Mouse (Mus musculus) heart, postnatal 36 days (tissue): Measurements from ENCODE around the gene Traf1. TPM values are rescaled to one million over a fixed set of nuclear protein-coding genes. Genes with fewer than 3 reads are reported as not detected.

Source experiments
- DNase-seq, 2 experiments: peaks; one replicate each; pipeline ENCODE4 v3.0.0; 2021 to 2022
- intact Hi-C: fragments of 180-260 bp; cut with DNase I; formaldehyde crosslinking; loops from one replicate; pipeline ENCODE4 v1.15.1; 2025
- total RNA-seq, 2 experiments: library from RNA; stranded (reverse); gene quantifications; 2 replicates each; pipeline ENCODE4 v1.2.3; 2021

Traf1 gene
- total RNA-seq, 2 experiments from 2014 or later = 1.00 to 1.8 TPM

GRCm38 (mm10) chr2:34906861-34907604 is 54.5 kb downstream of the Traf1 start:
- intact Hi-C loops = loop anchor here (2.0 kb wide), 1 partner anchor 36 kb away; no protein-coding TSS in a partner anchor
- DNase-seq = peak; percentile 60 to 63

DNA sequence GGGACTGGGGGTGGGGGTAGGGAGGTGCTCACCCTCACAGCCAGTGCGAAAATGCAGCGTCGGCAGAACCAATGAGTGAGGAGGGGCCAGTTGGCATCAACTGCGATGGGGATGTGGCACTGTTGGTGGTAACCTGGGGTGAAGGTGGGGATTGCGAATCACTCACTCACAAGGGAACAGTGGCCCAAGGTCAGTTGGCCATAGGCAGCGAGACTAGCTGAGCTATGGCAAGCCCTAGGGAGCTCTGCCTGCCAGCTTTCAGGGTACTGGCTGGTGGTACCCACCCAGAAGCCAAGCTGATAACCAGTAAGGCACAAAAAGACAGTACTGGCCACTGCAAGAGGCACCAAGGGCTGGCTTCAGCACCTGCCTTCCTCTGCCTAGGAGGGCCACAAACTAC is 55.1 kb downstream of the Traf1 start:
- no peak for DNase-seq
- intact Hi-C loops = loop anchor here (2.0 kb wide), 1 partner anchor 36 kb away; no protein-coding TSS in a partner anchor

- intact Hi-C loops = loop anchor here (5.0 kb wide), 2 partner anchors 67 to 78 kb away; partner anchors contain the start of gene Fbxw2
- peak; percentile 96 to 98 for DNase-seq
Measured at GRCm38 (mm10) chr2:34904849-34905542, 56.6 kb downstream of the Traf1 start.

DNA sequence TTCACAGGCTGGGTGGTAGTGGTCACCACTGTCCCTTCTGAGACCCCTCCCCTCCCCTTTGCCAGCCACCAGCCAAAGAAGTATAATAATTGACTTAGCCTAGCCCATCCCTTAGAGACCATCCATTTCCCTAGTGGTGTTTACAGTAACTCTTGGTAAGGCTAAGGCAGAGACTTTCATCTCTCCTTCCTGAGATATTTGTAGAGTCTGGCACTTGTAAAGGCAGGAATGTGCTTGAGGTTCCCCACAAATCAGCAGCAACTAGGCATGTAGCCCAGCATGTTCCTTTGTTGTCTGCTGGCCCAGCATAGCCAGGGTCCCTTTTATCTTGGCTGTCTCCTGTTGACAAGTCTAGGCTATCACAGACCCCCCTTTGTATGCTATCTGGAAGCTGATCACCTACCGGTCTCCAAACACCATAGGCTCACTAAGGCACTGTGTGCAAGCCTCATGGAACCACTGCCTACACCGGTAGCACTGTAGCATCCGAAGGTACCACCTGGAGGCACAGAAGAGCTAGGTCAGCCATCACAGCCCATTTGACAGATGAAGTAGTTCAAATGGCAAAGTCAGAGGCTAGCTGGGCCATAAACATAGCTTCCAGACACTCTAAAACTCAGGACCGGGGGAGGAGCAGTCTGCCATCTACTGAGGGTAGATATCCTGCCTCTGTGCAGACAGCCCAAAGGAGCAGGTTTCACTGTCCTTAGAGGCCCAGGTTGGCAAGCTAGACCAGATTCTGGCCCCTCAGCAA is 57.7 kb downstream of the Traf1 start:
- intact Hi-C loops = loop anchor here (5.0 kb wide), 2 partner anchors 68 to 77 kb away; partner anchors contain the start of gene Fbxw2

GRCm38 (mm10) chr2:34903191-34903590 is 58.4 kb downstream of the Traf1 start:
- intact Hi-C loops = loop anchor here (5.0 kb wide), 2 partner anchors 69 to 76 kb away; partner anchors contain the start of gene Fbxw2
- DNase-seq = no peak

More for the DNA sequence above, 57.7 kb downstream of the Traf1 start:
- no peak for DNase-seq

DNA sequence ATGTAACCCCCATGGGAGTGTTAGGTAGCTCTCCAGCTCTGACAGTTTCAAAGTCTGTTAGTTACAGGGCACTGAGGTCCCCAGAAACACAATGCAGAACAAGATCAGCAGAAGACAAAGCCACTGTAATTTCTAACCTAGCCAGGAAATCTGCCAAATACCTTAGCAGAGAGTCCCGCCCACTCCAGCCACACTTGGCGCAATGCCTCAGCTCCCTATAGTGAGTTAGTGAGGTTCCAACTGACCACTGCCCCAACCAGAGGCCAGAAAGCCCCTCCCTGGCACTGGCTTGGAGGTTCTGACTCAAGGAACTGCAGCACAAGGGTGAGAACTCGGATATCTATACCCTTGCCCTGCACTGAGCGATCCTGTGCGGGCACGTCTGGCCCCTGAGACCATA is 58.8 kb downstream of the Traf1 start:
- DNase-seq = no peak
- intact Hi-C loops = loop anchor here (5.0 kb wide), 2 partner anchors 70 to 75 kb away; partner anchors contain the start of gene Fbxw2

- DNase-seq = no peak
- intact Hi-C loops = loop anchor here (5.0 kb wide), 2 partner anchors 71 to 74 kb away; partner anchors contain the start of gene Fbxw2
Measured at GRCm38 (mm10) chr2:34901726-34902125, 59.8 kb downstream of the Traf1 start.

DNA sequence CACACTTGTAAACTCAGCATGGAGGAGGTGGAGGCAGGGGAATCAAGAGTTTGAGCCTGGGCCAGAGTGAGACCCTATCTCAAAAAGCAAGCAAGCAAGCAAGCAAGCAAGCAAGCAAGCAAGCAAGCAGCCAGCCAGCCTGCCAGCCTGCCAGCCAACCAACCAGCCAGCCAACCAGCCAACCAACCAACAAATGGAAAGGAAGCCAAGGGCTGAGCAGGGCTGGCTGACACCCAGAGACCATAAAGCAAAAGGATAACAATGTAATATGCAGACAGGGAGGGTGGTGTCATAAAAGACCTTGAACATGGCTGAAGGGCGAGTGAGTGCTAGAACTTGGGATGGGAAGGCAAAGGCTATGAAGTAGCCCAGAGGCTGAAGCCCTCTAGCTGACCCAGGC is 61.2 kb downstream of the Traf1 start:
- intact Hi-C loops = loop anchor here (5.0 kb wide), 2 partner anchors 72 to 73 kb away; partner anchors contain the start of gene Fbxw2
- no peak for DNase-seq

GRCm38 (mm10) chr2:34899682-34900081 is 61.9 kb downstream of the Traf1 start:
- DNase-seq = no peak

DNA sequence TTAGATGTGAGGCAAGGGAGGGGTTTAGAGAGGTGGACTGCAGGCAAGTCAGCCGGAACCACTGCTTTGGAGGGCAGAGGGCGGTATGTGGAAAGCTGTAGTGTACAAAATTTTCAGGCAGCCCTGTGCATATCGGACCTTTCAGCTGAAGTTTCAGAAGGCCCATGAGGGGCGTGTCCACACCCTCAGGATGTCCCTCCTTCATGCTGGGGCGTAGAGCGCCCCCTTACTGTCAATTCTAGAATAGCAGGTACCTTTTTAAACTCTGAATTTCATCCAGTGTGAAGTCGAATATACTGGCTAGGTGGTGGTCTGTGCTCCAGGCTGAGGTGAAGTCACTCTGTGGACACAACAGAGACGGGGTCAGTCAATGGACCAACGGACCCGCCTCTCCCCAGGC is 63.8 kb downstream of the Traf1 start:
- peak in 1 of 2 experiments; percentile 12 for DNase-seq
- intact Hi-C loops = loop anchor here (5.0 kb wide), 1 partner anchor 111 kb away; no protein-coding TSS in a partner anchor

More at GRCm38 (mm10) chr2:34899682-34900081, 61.9 kb downstream of the Traf1 start:
- intact Hi-C loops = loop anchor here (5.0 kb wide), 3 partner anchors 72 to 112 kb away; partner anchors contain the start of gene Fbxw2

- DNase-seq = no peak
- intact Hi-C loops = loop anchor here (5.0 kb wide), 1 partner anchor 110 kb away; no protein-coding TSS in a partner anchor
Measured at GRCm38 (mm10) chr2:34896821-34897460, 64.6 kb downstream of the Traf1 start.

DNA sequence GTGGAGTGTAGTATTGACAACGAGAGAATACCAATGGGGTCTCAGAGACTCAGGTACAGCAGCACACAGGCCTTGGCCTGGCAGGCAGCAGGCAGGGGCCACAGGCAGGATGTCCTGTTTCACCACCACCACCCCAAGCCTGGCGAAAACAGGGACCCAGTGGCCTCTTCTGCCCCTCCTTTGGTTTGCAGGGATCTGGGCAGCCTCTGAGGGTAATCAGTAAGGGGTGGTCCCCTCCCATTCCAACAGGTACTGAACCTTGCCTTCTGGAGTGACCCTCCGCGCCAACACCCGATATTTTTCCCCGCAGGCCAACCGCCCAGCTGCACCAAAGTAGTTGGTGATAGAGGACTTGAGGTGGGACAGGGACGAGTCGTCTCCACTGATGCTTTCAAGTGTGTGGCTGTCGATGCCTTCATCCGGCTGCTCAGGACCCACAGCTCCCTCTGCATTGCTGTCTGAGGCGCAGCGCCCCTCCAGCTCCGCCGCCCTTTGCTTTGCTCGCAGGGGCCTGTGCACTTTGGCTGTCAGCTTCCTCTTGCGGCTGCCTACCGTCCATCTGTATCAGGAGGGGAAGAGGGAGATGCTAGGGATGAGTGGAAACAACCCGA is 66.0 kb downstream of the Traf1 start:
- DNase-seq = no peak
- intact Hi-C loops = loop anchor here (5.0 kb wide), 1 partner anchor 108 kb away; no protein-coding TSS in a partner anchor

DNA sequence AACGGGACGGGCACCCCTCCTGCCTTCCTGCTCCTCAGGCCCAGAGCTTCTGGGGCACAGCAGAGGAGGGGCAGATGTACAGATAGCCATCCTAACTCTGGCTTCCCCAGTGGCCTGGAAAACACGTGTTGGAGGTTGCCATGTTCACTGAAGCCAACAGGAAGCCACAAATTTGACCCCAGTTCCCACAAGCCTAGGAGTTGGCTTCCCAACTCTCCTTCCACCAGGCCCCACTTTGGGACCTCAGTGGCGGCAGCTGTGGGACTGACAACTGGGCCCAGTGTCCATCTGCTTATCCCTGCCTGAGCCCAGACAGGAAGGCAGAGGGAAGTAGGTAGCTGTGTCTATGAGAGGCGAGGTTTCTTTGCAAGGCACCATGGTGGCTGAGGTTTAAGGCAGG is 67.6 kb downstream of the Traf1 start:
- intact Hi-C loops = no loop called here
- no peak for DNase-seq

Other genes with a start within 250 kb of the Traf1 start
- gene Gapvd1, start 206.5 kb downstream of the Traf1 start, total RNA-seq = 10 to 100 TPM; 37.5 to 41.5 TPM
- 100 to 1,000 TPM; 565 to 705 TPM for gene Hspa5, start 189.8 kb downstream of the Traf1 start, total RNA-seq
- gene Rabepk, start 161.9 kb downstream of the Traf1 start, total RNA-seq = 10 to 100 TPM; 12.2 to 14.2 TPM
- 10 to 100 TPM; 50.4 to 55.3 TPM for gene Fbxw2, start 135.5 kb downstream of the Traf1 start, total RNA-seq
- gene Gm34653, start 128.8 kb downstream of the Traf1 start, total RNA-seq = not detected
- under 1 TPM; 0.69 to 0.76 TPM for gene Cutal, start 87.4 kb downstream of the Traf1 start, total RNA-seq
- 10 to 100 TPM; 13.0 to 14.3 TPM for gene Psmd5, start 86.8 kb downstream of the Traf1 start, total RNA-seq
- under 1 TPM; 0.78 to 0.98 TPM for gene Phf19, start 47.7 kb downstream of the Traf1 start, total RNA-seq
- gene Hc, start 99.7 kb upstream of the Traf1 start, total RNA-seq = not detected
- under 1 TPM in 1 of 2 experiments, not detected in 1; 0.27 TPM for gene AI182371, start 139.8 kb upstream of the Traf1 start, total RNA-seq
- gene Cntrl, start 147.7 kb upstream of the Traf1 start, total RNA-seq = 1 to 10 TPM; 6.9 to 8.0 TPM
- 100 to 1,000 TPM; 133 to 134 TPM for gene Rab14, start 239.3 kb upstream of the Traf1 start, total RNA-seq